Mouse (Mus musculus): ENCODE results near the gene Trarg1.

DNA sequence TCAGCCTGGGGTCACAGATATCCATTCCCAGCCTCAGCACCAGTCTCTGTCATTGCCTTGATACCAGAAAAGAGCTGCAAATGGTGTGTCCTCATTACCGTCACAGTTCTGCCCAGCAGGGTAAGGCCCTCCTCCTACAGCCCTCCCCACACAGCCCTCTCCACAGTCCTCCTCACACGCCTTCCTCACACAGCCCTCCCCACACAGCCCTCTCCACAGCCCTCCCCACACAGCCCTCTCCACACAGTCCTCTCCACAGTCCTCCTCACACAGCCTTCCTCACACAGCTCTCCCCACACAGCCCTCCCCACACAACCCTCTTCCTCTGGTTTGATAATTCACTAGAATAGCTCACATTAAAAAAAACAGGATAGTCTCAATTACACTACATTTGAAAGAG lies 49.6 kb upstream of the Trarg1 start:
- no peak for TF ChIP-seq TAL1 (IDR thresholded peaks at IDR 0.05; ENCODE audit: low read length)
- TF ChIP-seq GATA1 (IDR thresholded peaks at IDR 0.05; ENCODE audit: low read length), result no peak

Data from erythroblast, embryonic 14.5 days (primary cell).